Mouse (Mus musculus) common myeloid progenitor, adult 5-6 weeks (primary cell): ENCODE measurements around the gene Cep128. TPM values are rescaled to one million over a fixed set of nuclear protein-coding genes. Genes with fewer than 3 reads are reported as not detected.

Source experiments
- ATAC-seq: replicated peaks from 2 replicates; pipeline ENCODE4 v1.8.0; 2016; ENCODE audit warnings: low read depth, mild to moderate bottlenecking, moderate TSS enrichment, inconsistent platforms; ENCODE audit not compliant: poor library complexity, severe bottlenecking
- total RNA-seq: library from RNA; stranded (forward); fragments of 200-1000, 187-1606 nt; gene quantifications from 2 replicates; pipeline ENCODE4 v1.2.3, GENCODE M21; 2017

Cep128 gene
- total RNA-seq, 1 experiment from 2014 or later = 75.1 TPM

- peak; percentile 88 for ATAC-seq
These were observed 70.1 kb downstream of the Cep128 start for GRCm38 (mm10) chr12:91313974-91314587.

DNA sequence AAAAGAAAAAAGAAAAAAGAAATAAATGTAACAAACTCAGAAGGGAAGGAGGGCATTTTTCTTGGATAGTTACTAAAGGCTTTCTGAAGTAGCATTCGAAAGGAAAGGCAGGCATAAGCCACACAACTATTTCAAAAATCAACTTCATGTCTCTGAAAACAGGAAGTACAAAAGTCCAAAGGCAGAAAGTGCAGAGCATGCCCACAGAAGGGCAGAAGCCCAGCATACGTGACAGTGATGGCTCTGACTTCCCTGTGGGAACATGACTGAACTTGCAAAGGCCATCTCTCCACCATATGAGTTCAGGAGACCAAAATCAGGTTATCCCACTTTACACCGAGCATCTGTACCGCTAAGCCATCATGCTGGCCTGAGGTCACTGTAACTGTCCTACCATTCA, 71.6 kb downstream of the Cep128 start:
- peak; percentile 49; the same call in 1 of the 2 replicates for ATAC-seq

GRCm38 (mm10) chr12:91307733-91308132, 76.5 kb downstream of the Cep128 start:
- ATAC-seq = no peak

GRCm38 (mm10) chr12:91305769-91306168, 78.4 kb downstream of the Cep128 start:
- no peak for ATAC-seq

GRCm38 (mm10) chr12:91305038-91305437, 79.2 kb downstream of the Cep128 start:
- ATAC-seq = no peak

- no peak for ATAC-seq
These were observed 85.5 kb downstream of the Cep128 start for GRCm38 (mm10) chr12:91298700-91299099.

GRCm38 (mm10) chr12:91295870-91296269, 88.3 kb downstream of the Cep128 start:
- ATAC-seq = no peak

- no peak for ATAC-seq
These were observed 88.8 kb downstream of the Cep128 start for GRCm38 (mm10) chr12:91295436-91295835.

DNA sequence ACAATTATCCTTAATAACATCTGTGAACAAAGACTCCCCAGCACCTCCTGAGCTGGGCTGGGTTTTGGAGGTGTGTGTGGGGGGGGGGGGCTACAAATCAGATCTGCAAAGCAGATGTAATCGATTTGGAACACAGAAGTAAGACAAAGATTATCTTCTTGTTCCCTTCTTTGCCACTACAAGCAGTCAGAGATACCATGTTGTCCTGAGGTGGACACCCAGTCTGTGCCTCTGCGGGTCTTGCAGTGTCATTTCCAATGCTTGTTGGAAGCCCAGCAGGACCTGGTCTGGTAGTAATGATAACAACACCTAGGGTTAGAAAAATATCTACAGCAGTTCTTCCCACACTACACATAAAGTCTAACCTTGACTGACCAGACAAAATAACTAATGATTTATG, 110.3 kb downstream of the Cep128 start:
- ATAC-seq = no peak

DNA sequence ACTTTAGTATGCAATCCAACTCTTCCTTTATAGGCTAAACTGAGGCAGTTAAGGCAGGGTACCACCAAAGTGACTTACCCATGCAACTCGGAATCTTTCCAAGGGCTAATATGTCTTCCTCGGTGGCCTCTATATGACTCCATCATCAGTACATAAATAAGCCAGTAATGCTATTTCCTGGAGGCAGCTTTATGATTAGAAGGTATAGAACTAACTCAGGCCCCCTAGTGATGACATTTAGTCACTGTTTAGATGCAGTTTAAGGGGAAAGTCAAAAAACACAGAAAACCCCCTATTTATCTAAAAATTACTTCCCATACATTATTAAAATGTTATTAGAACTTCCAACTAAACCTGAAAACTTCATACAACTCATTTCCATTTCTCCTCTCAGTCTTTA, 114.6 kb downstream of the Cep128 start:
- no peak for ATAC-seq

GRCm38 (mm10) chr12:91268974-91269373, 115.2 kb downstream of the Cep128 start:
- ATAC-seq = 0 out of 2 replicates have a peak, but pooled peaks have one; percentile 22

- no peak for ATAC-seq
These were observed 118.2 kb downstream of the Cep128 start for GRCm38 (mm10) chr12:91266014-91266413.

GRCm38 (mm10) chr12:91265462-91265861, 118.7 kb downstream of the Cep128 start:
- no peak for ATAC-seq

DNA sequence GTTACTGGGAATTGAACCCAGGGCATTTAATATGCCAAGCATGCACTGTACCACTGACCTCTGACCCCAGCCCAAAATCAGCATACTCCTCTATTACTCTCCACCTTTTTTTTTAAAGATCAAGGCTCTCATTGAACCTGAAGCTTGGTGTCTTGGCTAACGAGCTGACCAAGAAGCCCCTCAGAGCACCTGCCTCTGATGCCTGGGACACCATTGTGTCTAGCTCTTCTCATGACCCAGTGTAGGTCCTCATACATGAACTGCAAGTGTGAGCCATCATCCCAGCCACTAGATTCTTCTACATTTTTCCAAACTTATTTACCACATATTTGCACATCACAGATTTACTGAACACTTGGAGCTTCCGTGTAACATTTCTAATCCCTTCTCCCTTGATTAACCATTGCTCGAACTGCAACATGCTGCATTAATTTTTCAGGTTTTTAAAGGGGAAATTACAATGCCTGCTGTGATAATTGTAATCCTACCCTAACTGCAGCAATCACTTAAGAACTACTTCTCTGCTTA, 119.3 kb downstream of the Cep128 start:
- no peak for ATAC-seq

- ATAC-seq = no peak
These were observed 120.5 kb downstream of the Cep128 start for GRCm38 (mm10) chr12:91263705-91264104.

DNA sequence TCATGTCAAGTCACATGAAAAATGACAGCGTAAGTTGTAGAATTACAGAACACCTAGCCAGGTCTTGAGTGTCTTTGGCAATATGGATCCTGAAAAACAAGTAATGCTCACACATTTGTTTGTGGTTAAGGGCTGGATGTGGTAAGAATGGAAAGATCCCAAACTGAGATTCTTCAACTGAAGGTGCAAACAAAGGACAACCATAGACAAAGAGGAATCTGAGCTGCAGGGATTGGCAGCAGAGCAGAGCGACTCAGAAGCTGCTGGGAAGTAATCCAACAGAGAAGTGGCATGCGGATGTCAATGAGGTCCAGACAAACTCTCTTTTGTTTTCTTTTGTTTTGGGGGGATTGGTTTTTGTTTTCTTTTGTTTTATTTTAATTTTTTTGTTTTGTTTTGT, 121.4 kb downstream of the Cep128 start:
- no peak for ATAC-seq

- ATAC-seq = no peak
These were observed 127.9 kb downstream of the Cep128 start for GRCm38 (mm10) chr12:91256334-91256733.

DNA sequence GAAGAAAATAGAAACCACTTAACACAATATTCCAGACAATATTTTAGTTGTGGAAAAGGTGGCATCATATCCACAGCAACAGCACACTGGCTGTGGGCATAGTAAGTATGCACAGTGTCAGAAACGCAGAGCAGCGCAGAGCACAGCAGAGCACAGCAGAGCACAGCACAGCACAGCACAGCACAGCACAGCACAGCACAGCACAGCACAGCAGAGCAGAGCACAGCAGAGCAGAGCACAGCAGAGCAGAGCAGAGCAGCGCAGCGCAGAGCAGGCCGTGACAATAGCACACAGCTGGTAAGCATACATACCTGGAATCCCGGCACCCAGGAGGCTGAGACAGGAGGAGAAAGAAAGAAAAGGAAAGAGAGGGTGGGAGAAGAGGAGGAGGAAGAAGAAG, 129.4 kb downstream of the Cep128 start:
- ATAC-seq = 0 out of 2 replicates have a peak, but pooled peaks have one; percentile 56

- ATAC-seq = no peak
These were observed 163.6 kb downstream of the Cep128 start for GRCm38 (mm10) chr12:91220609-91221008.

DNA sequence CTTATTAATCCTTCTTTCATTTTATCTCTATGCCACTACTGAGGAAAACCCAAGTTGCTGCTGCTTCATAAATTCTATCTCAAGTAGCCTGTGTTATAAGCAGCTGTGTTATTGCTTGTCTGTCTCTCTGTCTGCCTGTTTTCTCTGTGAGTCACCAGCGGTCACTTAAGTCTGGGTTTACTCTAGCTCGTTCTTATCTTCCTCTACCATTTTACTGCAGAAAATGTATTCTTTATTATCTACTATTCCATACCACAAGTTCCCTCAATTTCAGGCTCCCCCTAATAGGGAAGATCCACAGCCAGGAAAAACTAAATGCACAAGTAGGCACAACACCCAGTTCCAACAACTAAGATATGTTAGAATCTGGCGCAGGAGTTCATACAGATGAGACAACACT, 178.7 kb downstream of the Cep128 start:
- ATAC-seq = no peak

- ATAC-seq = no peak
These were observed 179.9 kb downstream of the Cep128 start for GRCm38 (mm10) chr12:91204330-91204729.

DNA sequence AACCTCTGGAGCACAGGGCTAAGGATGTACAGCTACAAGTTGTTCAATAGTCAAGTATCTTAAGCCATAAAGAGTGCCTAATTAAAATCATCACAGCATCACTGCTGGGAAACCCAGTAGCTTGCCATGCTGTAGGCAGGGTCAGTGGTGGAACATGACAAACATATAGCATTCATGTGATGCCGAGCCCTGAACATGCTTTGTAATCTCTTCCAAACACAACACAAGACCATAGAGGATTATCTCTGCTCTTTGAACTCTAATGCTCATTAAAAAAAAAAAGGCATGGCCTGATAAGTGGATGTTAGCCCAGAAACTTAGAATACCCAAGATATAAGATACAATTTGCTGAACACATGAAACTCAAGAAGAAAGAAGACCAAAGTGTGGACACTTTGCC, 181.7 kb downstream of the Cep128 start:
- ATAC-seq = no peak
